Mouse (Mus musculus) c-Kit-positive CD71-positive TER-119-negative erythroid progenitor cells, embryonic 14.5 days (primary cell): ENCODE measurements at regions not wholly inside any gene's neighbourhood (a gene's known extent, or its start where the extent isn't known, plus 50 kb on each side); places are given as distances from the start of the nearest gene placed in this dataset.

Source experiments
- DNase-seq: peaks from one replicate; pipeline ENCODE4 v3.0.0-alpha.2; 2013; ENCODE audit warnings: low read depth

DNA sequence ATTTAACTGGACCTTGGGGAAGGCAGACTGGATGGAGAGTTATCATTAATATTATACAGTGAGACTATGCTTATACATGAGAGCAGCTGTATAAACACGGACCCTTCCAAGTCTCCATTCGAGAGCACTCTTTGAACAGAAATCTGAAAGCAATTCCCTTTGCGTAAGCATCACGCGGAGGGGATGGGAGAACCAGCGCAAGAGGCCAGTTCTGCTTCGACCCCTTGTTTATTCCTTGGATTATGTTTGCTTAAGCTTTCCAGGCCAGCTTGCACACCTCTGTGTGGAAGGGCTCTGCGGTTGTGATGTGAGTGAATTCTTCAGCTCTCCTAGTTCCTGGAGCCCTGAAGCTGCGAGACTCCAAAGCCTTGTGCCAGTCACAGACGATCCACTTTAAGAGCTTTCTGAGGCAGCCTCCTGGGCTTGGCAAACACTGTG is 109.2 kb upstream of the Fbxo11 start:
- no peak for DNase-seq

DNA sequence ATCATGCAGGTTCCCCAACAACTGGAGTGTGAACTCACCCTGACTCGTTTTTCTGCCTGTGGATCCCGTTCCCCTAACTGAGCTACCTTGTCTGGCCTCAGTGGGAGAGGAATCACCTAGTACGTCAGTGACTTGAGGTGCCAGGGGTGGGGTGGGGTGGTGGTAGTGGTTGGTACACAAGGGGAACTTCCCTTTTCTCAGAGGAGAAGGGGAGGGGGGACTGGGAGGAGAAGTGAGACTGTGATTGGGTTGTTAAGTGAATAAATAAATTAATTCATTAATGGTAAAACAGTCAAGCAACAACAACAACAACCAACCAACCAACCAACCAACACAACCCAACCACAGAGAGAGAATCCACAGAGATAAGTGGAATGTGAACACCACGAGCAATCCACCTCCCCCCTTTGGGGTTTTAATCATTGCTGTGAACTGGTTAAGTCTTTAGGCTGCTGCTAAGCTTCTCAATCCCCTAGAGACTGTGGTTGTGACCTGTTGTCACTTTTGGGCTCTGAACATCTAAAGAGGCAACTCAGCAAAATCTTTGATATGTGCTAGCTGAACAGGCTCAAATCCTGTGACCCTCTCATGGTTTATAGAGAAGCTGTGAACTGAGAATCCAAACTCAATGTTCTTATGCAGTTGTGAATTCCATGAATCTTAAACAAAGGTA is 111.0 kb upstream of the Fbxo11 start:
- no peak for DNase-seq

- no peak for DNase-seq
Measured at GRCm38 (mm10) chr17:88190735-88191134, 125.6 kb upstream of the Fbxo11 start.

DNA sequence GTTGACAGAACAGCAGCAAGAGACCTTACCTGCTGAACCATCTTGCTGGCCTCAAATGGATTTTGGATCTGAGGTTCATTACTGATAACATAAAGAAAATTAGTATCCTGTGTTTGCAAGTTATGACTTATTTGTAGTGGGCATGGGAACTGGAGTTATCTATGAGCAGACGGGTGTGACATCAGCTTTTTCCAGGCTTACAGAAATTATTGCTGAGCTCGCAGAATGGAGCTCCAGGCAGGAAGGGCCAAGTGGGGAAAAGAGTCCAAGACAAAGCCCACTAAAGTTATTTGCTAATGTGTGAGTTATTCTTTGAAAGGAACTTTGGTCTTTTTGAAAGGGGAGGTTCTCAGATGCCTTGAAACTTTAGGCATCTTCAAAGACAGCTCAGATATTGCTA is 126.4 kb upstream of the Fbxo11 start:
- DNase-seq = no peak

DNA sequence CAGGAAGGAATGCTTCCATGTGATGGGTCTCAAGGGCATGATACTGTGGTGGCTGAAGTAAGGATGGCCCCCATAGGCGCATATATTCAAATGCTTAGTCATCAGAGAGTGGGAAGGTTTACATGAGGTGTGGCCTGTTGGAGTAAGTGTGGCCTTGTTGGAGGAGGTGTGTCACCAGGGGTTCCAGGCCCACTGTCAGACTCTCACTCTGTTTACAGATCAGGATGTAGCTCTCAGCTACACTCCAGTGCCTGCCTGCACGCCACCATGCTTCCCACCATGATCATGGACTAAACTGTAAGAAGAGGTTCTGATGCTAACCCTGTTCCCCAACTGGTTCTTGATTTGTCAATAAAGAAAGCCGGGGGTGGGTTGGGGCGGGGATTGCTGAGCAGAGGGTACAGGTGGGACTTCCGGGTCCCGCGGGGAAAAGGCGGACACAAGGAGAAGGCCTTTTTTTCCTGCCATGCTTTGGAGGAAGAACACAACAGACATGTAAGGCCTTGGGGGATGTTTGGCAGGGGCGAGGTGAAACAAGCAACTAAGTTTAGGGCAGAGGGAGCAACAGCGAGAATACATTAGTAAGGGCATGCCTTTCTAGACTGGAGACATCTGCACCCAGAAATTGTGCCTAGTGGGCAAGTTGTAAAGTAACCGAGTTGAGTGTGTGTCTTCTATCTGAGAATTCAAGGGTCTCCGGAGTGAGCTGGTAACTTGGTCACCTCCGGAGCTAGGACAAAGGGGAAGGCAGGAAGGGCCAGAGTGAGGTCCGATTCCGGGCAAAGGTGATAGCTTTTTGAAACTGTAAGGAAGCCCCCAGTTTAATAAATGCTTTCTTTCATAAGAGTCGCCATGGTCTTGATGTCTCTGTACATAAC is 127.1 kb upstream of the Fbxo11 start:
- no peak for DNase-seq

DNA sequence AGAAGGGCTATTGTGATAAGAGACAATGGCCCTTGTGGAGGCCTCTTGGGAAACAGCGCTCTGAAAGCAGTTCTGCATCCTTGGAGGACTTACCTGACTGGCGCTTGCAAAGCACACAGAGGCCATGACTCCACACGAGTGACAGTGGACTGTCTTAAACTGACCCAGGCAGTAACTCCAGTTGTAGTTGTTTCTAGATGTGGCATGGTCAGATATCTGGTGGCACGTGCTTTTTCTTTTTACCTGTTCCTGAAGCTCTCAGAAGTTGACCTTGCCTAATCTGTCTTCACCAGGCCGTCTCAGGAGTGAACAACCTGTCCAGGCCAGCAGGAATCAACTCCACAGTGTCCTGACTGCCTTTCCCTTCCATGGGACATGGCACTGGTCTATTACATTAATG is 129.6 kb upstream of the Fbxo11 start:
- DNase-seq = no peak

GRCm38 (mm10) chr17:88195303-88195702 is 130.2 kb upstream of the Fbxo11 start:
- DNase-seq = no peak

DNA sequence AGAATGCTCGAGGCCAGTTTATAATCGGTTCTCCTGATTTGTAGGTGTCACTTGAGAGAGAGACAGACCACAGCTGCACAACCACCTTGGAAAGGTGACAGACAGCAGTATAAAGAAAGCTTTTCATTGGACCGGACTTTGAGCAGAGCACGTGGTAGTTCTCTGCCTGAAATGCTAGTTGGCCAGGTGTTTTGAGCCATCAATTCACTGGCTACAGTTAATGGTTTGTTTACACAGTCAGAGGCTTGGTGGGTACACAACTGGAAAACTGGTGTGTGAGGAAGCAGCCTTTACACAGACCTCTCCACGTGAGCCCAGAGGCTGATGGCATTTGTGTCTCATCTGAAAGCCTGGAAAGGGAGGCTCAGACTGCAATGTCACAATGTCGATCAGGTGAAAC is 130.8 kb upstream of the Fbxo11 start:
- DNase-seq = no peak

DNA sequence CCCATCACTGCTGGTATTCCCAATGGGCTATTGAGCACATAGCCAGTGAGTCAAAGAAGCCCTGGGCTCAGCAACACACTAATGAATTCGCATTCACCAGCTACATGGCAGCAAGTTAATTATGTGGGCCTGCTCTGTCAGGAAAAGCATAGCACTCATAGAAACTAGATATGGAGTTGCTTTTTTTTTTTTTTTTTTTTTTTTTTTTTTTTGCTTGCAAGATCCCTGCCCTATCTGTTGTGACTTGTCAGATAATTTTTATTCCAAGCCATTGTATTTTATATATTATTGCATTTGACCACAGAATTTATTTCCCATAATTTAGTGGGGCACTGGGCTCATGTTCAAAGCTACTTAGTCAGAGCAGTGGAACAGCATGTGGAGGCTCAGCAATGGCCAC is 131.2 kb upstream of the Fbxo11 start:
- no peak for DNase-seq

DNA sequence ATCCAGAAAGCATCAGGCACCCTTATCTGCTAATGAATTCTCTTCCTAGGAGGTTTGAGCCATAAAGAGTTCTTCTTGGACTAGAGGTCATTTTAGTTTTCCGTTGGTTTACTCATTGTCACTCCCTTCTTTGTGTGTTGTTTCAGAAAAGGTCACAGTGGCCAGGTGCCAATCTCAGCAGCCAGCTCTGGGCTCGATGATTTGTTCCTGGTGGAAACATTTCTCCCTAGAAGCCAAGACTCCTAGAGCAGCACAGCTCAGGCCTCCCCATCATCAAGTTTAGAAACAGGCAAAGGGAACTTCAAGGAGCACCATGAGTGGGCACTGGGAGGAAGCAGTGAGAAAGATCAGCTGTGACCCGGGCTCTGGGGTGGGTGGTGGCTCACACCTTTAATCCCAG is 132.3 kb upstream of the Fbxo11 start:
- DNase-seq = no peak

DNA sequence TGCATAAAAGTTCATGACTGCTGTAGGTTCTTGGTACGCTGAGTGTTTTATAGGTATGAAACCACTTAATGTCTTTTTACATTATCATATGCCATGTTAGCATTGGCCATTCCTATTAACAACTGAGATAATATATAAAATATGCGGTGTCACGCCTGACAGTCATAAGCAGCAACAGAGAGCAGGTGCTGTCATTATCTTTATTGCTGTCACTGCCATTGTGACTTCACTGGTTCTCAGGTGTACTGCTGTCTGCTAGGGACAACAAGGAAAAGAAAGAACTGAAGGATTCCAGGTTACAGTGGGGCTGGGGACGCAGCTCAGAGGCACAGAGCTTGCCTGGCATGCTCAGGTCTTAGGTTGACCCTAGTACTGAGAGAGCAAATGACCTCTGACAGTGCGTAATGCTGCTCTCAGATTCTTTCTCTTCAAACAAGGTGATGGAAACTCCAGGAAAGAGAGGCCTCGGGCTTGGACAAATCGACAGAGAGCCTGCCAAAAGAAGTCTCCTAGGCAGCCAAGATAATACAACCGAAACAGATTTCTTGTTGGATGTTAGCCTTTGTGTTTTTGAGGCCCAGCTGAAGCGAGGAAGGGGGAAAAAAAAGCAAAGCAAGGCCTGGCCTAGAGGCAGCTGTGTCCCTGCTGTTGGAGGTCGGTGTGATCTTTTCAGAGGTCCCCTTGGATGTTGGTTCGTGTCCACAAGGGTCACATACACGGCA is 136.3 kb upstream of the Fbxo11 start:
- no peak for DNase-seq

GRCm38 (mm10) chr17:88202214-88202613 is 137.1 kb upstream of the Fbxo11 start:
- no peak for DNase-seq

DNA sequence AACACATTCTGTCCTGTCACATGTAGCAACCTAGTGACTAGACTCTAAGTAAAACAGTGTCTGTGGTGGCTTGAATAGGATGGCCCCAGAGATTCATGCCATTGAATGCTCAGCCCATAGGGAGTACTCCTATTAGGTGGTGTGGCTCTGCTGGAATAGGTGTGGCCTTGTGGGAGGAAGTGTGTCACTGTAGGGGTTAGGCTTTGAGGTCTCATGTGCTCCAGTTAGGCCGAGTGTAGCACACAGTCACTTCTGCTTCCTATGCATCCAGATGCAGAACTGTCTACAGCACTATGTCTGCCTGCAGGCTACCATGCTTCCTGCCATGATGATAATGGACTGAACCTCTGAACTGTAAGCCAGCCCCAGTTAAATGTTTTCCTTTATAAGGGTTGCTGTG is 144.5 kb upstream of the Fbxo11 start:
- no peak for DNase-seq

- no peak for DNase-seq
Measured at GRCm38 (mm10) chr17:88212121-88212520, 147.0 kb upstream of the Fbxo11 start.

DNA sequence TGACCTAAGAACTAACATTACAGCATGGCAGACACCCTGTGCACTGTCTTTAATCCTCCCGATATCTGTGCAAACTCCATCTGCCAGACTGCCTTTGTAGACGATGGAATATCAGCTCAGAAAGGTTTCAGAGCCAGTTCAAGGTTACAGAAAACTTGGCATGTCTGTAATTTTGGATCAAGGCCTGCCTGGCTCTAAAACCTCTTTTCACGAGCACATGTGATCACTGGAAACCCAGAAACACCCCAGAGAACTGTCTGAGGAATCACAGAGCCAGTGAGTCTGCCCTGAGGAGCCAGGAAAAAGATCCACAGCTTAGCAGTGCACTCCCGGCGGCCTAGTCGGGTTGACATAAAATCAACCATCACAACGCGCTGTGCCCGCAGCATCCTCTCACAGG is 149.7 kb upstream of the Fbxo11 start:
- no peak for DNase-seq

DNA sequence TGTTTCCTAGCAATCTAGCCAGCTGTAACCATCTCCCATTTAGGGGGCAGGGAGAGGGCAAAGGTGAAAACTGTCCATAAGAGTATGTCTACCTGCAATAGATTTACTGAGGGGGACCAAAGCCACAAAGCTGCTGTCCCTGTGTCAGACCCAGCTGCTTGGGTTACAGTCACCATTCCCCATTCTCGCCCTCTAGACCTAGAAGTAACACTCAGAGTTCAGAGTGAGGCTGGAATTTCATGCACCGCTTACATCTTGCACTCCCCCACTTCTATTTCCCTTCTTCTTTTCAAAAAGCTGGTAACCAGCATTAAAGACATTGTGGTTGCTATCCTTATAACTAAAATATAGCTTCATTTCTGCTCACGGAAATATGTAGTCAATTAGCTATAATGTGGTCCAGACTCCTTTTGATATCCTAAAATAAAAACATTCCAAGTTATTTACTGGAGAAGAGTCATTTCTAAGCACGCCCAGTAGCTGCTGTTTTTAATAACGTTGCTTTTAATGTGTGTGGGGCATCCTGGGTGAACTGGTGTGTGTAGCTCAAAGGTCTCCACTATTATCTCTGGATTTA is 157.4 kb upstream of the Fbxo11 start:
- no peak for DNase-seq

- DNase-seq = no peak
Measured at GRCm38 (mm10) chr17:88240476-88240875, 175.4 kb upstream of the Fbxo11 start.

DNA sequence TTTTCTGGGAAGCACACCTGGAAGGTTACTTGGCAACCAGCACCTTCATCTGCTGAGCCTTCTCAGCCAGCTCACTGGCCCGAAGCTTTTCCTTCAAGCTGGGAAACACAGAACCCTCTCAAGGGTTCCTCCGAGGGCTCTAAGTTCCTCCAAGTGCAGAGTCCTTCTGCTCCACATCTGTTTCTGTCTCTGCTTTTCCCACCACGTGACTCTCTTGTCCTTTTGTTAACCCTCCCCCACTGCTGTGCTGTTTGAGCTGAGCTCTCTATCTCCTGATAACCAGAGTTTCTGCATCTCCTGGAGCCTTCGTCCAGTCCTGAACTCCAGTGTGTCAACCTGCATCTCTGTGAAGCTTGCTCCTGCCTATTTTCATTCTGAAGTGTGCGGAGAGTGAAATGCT is 183.5 kb upstream of the Fbxo11 start:
- no peak for DNase-seq

- no peak for DNase-seq
Measured at GRCm38 (mm10) chr17:88251949-88252521, 186.9 kb upstream of the Fbxo11 start.

DNA sequence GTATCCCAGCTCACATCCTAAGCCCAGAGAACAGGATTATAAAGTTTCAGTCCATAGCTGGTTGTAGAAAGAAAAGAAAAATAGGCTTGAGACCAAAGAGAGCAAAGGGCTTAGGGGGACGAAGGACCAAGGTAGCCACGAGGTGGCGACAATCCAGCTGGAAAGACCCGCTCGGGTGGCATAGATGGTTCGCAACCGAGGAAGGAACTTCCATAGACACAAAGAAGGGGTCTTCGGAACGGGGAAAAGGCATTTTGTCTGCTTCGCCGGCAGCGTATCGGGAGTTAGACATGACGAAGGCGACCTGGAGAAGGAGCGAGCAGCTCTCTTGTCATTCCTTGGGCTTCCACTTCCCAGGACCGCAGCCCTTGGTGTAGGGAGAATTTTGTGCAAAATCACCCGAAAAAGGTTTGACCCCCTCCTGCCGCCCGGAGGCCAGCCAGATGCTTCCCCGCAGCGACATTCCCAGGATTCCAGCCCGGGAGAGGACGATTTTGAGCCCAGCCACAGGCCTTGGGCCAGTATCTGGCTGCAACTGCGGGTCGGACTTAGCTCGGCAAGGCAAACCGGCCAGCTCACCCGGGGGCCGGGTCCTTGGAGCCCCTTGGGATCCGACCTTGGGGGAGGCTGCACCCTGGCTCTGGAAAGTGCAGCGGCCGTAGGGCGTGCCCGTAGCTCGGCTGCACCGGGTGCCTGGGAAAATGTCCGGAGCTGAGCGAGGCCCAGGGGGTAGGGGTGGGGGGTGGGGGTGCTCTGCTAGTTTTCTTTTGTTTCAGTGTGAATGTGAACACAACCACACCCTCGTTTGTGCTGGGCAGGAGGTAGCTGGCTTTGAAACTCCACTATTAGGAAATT is 184.5 kb upstream of the Foxn2 start:
- peak; percentile 61 for DNase-seq
